10 mouse cellular contexts compared by ENCODE assay signal in the genomic region with DNA sequence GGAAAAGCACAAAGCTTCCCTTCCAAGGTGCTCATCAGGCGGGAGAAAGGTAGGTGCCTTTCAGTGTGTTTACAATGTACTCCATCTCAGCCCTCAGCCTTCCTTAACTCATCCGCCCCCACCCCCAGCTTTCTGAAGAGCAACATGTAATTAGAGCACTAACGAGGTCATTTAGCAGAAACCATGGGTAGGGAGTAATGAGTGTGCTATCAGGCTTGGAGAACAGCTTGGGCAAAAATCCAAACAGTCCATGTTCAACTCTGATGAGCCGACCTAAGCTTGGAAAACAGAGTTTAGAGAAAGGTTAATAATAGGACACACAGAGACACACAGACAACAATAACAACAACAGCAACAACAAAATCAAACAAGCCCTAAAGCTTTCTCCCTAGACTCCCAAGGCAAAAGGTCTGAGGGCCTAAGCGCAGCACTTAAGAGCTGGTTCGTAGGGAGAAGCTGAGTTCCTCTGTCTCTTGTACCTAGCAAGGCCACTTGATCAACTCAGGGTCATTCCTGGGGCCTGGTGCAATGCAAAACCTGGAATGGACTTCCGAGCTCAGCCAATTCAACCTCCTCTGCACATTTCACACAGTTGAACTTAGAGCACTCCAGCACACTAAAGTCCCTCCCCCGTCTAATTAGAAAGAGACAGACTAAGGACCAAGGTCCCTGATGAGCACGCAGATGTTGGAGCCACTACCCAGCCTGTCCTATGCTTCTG. TPM values are rescaled to one million over a fixed set of nuclear protein-coding genes. Genes with fewer than 3 reads are reported as not detected.
DNase-seq lines count a peak whose midpoint lies in the region; ATAC-seq lines count a peak whose summit lies in the region.
"Had no signal": no experiment of that assay in that cellular context is flagged by ENCODE, and none has a peak within 500 bp of the region (broad histone marks: within the 10 kb centered on the region; RNA-seq: fewer than 3 reads in every experiment).

No protein-coding gene starts in this region.

- H3K9ac ChIP-seq in midbrain, embryonic 11.5 days (ENCODE audit: low read length): no peak overlapping the region
- H3K9ac ChIP-seq in midbrain, embryonic 16.5 days (ENCODE audit: low read depth, low read length): no peak overlapping the region
- H3K9ac ChIP-seq in forebrain, embryonic 12.5 days: no peak overlapping the region

- H3K36me3 ChIP-seq in midbrain, embryonic 11.5 days (ENCODE audit: control insufficient read depth, insufficient read depth, low read length): no peaks in the 10 kb centered on the region
- no peaks in the 10 kb centered on the region for H3K36me3 ChIP-seq in midbrain, embryonic 16.5 days (ENCODE audit: control insufficient read depth, insufficient read depth, low read length)
- H3K36me3 ChIP-seq in forebrain, embryonic 12.5 days (replicated peaks): no peaks in the 10 kb centered on the region

- no peaks in the 10 kb centered on the region for H3K4me1 ChIP-seq in midbrain, embryonic 11.5 days (ENCODE audit: control insufficient read depth, insufficient read depth, low read length)
- no peaks in the 10 kb centered on the region for H3K4me1 ChIP-seq in midbrain, embryonic 16.5 days (ENCODE audit: control insufficient read depth, insufficient read depth, low read length)
- peaks cover 9% of the 10 kb centered on the region; the same call in 1 of the 2 replicates for H3K4me1 ChIP-seq in forebrain, embryonic 12.5 days

- no peak overlapping the region for H3K4me3 ChIP-seq in midbrain, embryonic 11.5 days (ENCODE audit: low read depth, low read length)
- no peak overlapping the region for H3K4me3 ChIP-seq in midbrain, embryonic 16.5 days (ENCODE audit: low read depth, low read length)
- H3K4me3 ChIP-seq in forebrain, embryonic 12.5 days (replicated peaks): no peak overlapping the region
- H3K4me3 ChIP-seq: myocyte had no signal

- intact Hi-C loops in left cerebral cortex, postnatal 4 days (cut with DNase I): no loop called here

- 74% methylated on average over 9 of the region's 9 CpGs for WGBS in midbrain, embryonic 11.5 days
- whole genome bisulfite sequencing in midbrain, embryonic 16.5 days: 70% methylated on average over 9 of the region's 9 CpGs
- WGBS in forebrain, embryonic 12.5 days: 36% methylated on average over 9 of the region's 9 CpGs

- no peak overlapping the region for H3K4me2 ChIP-seq in midbrain, embryonic 11.5 days
- H3K4me2 ChIP-seq in midbrain, embryonic 16.5 days (ENCODE audit: low read length): no peak overlapping the region
- 0 out of 2 replicates have a peak overlapping the region, but pooled peaks have one; percentile 2 for H3K4me2 ChIP-seq in forebrain, embryonic 12.5 days

- H3K9me3 ChIP-seq in midbrain, embryonic 11.5 days (ENCODE audit: control insufficient read depth, low read length): no peaks in the 10 kb centered on the region
- H3K9me3 ChIP-seq in midbrain, embryonic 16.5 days (replicated peaks; ENCODE audit: control insufficient read depth, low read length, poor library complexity, severe bottlenecking): no peaks in the 10 kb centered on the region
- H3K9me3 ChIP-seq in forebrain, embryonic 12.5 days: no peaks in the 10 kb centered on the region

- ATAC-seq in midbrain, embryonic 11.5 days (ENCODE audit: low FRiP score): no peak
- ATAC-seq in midbrain, embryonic 16.5 days: no peak
- ATAC-seq in forebrain, embryonic 12.5 days (ENCODE audit: low FRiP score): peak; percentile 60; the same call in 1 of the 2 replicates

- H3K27me3 ChIP-seq in midbrain, embryonic 11.5 days (ENCODE audit: control insufficient read depth, insufficient read depth, low read length): no peaks in the 10 kb centered on the region
- H3K27me3 ChIP-seq in midbrain, embryonic 16.5 days (ENCODE audit: control insufficient read depth, insufficient read depth, low read depth, low read length): no peaks in the 10 kb centered on the region
- H3K27me3 ChIP-seq in forebrain, embryonic 12.5 days: peaks cover 34% of the 10 kb centered on the region

- DNase-seq in midbrain, embryonic 11.5 days (ENCODE audit: low spot score, missing footprints): peak; percentile 75
- DNase-seq in kidney, postnatal 14 days: peak; percentile 71
- peak; percentile 78 for DNase-seq in testis, postnatal 10 days (ENCODE audit: low spot score)
- no peak for DNase-seq in right cerebral cortex, adult 18-20 months
- DNase-seq in left cerebral cortex, postnatal 4 days: no peak
- DNase-seq in gastrocnemius, postnatal 25 days: no peak
- DNase-seq: thymus, adult 18-20 months had no signal

- H3K27ac ChIP-seq in midbrain, embryonic 11.5 days (ENCODE audit: low read depth, low read length): no peak overlapping the region
- no peak overlapping the region for H3K27ac ChIP-seq in midbrain, embryonic 16.5 days (ENCODE audit: low read length)
- H3K27ac ChIP-seq in forebrain, embryonic 12.5 days: no peak overlapping the region

RNA-seq across cellular contexts. Expression of a gene that starts 40.2 kb away (rescaled TPM):
- polyA plus RNA-seq in midbrain, embryonic 11.5 days (2014; fragmentation: Nextera tagmentation; extraction: Ambion mirVana): 41.5 and 49.0 TPM in 2 replicates
- 72.0 and 86.3 TPM in 2 replicates for polyA plus RNA-seq in midbrain, embryonic 16.5 days (2015; fragmentation: Nextera tagmentation; extraction: Ambion mirVana)
- 50.7 and 55.2 TPM in 2 replicates for polyA plus RNA-seq in forebrain, embryonic 12.5 days (2016; fragmentation: Nextera tagmentation; extraction: Ambion mirVana)
- total RNA-seq in left cerebral cortex, postnatal 4 days (2021): 100 to 1,000 TPM; 268 to 293 TPM
- 10 to 100 TPM; 17.9 to 18.9 TPM for total RNA-seq in gastrocnemius, postnatal 25 days (2021)

Comparison
In these comparisons a context has a peak if more than half of its experiments do, and no peak if none do; other contexts are left out.
1. DNase-seq: peak in midbrain, embryonic 11.5 days (single experiment), kidney, postnatal 14 days (single experiment) and testis, postnatal 10 days (single experiment); none in right cerebral cortex, adult 18-20 months (single experiment), left cerebral cortex, postnatal 4 days (single experiment) and gastrocnemius, postnatal 25 days (single experiment).